Mouse (Mus musculus) inflammation-experienced regulatory T-cells, adult 6 months (primary cell): ENCODE data around the gene Rfxap. TPM values are rescaled to one million over a fixed set of nuclear protein-coding genes. Genes with fewer than 3 reads are reported as not detected.
A peak's percentile ranks its signal among the peaks of the same experiment; 100 is the strongest.

ENCODE experiments used
- ATAC-seq: one replicate; pipeline ENCODE4 v1.8.0; 2017
- polyA plus RNA-seq, 3 experiments: library from polyadenylated mRNA; unstranded; fragments of 100-300 nt; shearing (Covaris generic); gene quantifications; one replicate each; pipeline ENCODE4 v1.2.1; 2017

Gene Rfxap
- 1 to 10 TPM; 3.6 to 6.0 (median 5.8) TPM for polyA plus RNA-seq

GRCm38 (mm10) chr3:54807666-54808217 is at the start of gene Rfxap:
TSS of gene Rfxap (minus strand) at chr3:54807791.
- ATAC-seq: peak; percentile 84

DNA sequence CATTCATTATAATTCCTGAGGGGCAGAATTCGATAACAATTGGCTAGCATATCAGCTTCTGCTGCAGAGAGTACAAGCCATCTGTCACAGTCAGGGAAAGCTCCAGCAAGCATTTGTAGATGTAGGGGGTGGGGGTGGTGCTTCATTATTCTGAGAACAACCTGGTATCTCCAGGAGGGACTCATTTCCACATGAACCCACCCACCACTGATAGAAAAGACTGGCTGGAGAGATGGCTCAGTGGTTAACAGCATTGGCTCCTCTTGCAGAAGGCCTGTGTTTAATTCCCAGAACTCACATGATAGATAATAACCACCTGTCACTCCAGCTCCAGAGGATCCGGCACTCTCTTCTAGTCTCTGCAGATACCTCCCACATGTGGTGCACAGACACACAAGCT is 27.8 kb upstream of the Rfxap start:
- ATAC-seq: no peak

- ATAC-seq: no peak
Observed at GRCm38 (mm10) chr3:54832491-54832890, 24.9 kb upstream of the Rfxap start.

- ATAC-seq: no peak
Observed at GRCm38 (mm10) chr3:54822526-54822925, 14.9 kb upstream of the Rfxap start.

- peak; percentile 74 for ATAC-seq
Observed at GRCm38 (mm10) chr3:54815292-54815691, 7.7 kb upstream of the Rfxap start.

DNA sequence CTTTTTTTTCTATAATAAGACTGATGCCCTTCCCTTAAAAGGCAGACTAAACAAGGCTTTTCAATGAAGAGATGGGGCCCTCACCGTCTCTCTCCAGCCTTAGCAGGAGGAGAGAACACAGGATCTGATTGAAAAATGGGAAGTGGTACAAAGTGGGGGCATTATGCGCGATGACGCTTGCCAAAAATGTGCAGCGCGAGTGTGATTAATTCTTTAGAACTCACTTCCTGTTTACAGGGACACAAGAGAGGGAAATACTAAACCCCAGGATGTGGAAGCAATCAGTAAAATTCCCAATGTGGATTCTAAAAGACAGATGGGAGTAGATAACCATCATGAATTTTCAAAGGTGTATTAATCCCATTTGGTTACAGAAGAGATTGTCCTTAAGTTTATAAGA is 7.0 kb upstream of the Rfxap start:
- ATAC-seq: no peak

DNA sequence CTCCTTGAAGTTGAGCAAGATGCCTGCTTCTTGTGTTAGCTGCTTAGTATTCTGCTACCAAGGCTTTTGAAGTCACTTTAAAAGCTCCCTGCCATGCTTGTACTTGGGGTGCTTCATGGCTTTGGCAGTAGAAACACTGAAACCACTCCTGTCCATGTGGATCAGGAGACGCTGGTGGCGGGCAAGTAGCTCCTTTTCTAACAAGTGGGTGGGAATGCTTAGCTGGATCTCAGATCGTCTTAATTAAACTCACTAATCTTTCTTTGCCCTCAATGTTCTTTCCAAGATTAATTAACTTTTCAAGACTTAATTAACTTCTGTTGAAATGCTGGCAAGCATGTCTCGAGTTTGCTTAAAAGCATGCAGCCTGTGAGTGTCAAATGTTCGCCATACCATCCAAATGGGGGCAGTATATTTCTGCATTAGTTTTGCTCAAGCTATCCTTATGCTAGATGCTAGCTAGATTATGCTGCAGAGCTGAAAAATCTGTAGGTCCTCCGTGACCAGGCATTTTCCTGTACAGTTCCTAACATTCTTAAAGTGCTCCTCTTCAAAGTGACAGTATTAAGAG is 5.9 kb upstream of the Rfxap start:
- no peak for ATAC-seq

- ATAC-seq: no peak
Observed at GRCm38 (mm10) chr3:54811616-54812015, 4.0 kb upstream of the Rfxap start.

- peak; percentile 15 for ATAC-seq
Observed at GRCm38 (mm10) chr3:54809111-54809510, 1.5 kb upstream of the Rfxap start.

GRCm38 (mm10) chr3:54807061-54807661 is 430 bp downstream of the Rfxap start:
- peak; percentile 42 for ATAC-seq

- no peak for ATAC-seq
Observed at GRCm38 (mm10) chr3:54803713-54804112, 3.9 kb downstream of the Rfxap start.

DNA sequence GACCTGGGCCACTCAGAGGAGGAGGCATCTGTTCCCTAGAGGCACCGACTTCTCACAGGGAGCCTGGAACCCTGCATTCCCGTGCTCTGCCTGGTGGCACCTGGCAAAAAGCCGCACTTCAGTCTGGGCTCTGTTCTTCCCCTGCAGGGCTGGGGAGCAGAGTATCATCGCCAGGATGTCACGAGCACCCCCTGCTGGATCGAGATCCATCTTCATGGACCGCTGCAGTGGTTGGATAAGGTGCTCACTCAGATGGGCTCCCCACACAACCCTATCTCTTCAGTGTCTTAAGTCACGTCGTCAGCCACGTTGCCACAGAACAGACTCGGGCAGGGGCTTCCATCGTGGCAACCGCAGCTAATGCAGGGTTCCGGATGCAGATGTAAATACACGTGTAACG is 10.4 kb downstream of the Rfxap start:
- peak; percentile 64 for ATAC-seq

- ATAC-seq: no peak
Observed at GRCm38 (mm10) chr3:54795806-54796205, 11.8 kb downstream of the Rfxap start.

DNA sequence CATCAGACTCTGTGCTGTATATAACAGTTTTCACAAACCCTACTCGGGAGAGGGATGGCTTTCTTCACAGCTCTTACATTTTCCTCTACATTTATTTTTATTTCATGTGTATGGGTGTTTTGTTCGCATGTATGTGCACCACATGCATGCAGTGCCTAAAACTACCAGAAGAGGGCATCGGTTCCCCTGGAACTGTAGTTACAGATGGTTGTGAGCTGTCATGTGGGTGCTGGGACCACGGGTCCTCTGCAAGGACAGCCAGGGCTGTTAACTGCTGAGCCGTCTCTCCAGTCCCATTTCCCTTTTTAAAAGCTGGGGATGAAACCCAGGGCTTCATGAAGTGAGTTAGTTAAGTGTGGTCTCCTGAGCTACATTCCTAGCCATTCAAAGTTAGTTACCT is 12.2 kb downstream of the Rfxap start:
- ATAC-seq: no peak

DNA sequence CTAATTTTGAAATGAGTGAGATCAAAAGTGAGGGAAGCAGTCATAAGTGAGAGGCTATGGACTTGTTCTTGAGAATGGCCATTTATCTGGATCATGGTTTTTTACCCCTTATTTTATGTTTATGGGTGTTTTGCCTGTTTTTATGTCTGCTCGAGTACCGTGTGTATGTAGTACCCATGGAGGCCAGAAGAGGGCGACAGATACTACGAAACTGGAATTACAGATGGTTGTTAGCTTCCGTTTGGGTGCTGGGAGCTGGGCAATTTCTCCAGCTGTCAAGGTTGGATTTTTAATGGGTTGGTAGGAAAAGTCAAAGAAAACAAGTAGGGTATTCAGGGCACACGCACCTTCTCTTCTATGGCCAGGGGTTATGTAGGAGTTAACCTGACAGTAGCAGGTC is 13.8 kb downstream of the Rfxap start:
- no peak for ATAC-seq

DNA sequence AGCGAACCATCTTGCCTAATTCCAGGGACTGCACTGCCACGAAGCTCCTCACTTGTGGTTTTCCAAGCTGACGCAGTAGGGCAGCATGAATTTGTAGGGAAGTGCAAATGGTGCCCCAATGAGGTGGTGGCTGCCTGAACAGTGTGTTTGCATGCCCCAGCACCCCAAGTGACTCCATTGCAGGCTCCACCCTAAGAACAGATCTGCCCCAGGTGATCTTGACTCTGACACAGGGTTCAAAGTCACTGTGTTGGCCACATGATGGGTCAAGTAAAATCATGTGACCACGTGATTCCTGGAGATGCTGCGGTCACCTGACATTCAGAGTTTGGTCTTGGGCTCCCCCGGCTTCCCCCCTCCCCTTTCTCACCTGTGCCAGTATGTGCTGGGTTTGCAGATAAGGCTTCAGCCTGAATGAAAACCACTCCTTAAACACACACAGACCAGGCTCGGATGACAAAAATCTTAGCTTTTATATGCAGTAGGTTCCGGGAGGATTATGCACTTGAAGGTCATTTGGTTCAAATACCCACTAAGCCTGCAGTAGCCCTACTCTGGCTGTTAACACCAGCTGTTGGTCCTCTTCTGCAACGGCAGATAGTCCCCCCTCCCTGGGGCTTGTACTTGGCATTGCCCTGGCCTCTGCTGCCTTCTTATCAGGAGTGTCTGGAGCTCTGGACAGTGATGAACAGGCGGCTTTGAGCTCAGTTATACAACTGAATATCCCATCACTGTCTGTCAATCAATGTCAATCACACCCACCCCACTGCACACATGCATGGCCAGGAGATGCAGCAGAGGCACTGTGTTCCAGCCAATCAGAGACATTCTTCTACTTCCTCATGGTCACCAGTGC is 15.5 kb downstream of the Rfxap start:
- ATAC-seq: no peak

DNA sequence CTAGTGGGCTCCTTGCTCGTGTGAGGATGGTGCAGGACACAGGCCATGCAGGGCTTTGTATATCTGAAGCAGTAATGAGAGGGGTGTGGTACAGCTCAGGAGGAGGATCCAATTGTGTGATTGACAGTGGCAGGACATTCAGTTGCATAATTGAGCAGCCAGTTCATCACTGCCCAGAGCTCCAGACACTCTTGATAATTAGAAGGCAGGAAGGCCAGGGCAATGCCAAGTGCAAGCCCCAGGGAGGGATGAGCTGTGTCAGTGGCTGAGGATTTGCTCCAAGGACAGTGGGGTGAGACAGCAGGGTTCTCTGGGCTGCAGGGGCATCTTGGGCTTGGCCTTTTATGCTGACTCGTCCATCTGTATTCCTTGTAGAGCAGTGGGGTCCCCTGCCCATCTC is 17.0 kb downstream of the Rfxap start:
- ATAC-seq: no peak

GRCm38 (mm10) chr3:54775989-54776631 is 31.5 kb downstream of the Rfxap start:
- ATAC-seq: no peak

- ATAC-seq: no peak
Observed at GRCm38 (mm10) chr3:54773613-54774012, 34.0 kb downstream of the Rfxap start.

- no peak for ATAC-seq
Observed at GRCm38 (mm10) chr3:54769349-54770275, 38.0 kb downstream of the Rfxap start.

DNA sequence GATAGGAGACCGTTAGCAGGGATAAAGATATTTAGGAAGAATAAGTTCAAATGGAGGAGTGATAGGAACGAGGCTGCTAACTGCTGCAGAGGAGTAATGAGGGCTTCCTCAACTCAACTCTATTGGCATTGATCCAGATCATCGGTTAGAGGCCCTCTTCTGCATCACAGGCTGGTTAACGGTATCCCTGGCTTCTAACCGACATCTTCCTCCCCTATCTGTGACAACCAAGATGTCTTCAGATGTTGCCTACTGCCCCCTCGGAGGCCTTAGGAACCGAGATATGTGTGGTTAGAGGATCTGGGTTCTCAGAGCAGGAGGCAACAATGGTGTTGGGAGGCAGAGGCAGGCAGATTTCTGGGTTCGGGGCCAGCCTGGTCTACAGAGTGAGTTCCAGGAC is 39.0 kb downstream of the Rfxap start:
- no peak for ATAC-seq

GRCm38 (mm10) chr3:54766811-54767210 is 40.8 kb downstream of the Rfxap start:
- ATAC-seq: no peak
